Mouse (Mus musculus) mature B cell (primary cell): ENCODE results near the gene Spink8.

Source experiments
- in situ Hi-C: fragments of 300-500 bp; cut with MboI; formaldehyde crosslinking; loops from 2 replicates; pipeline ENCODE4 v1.14.3; 2019

Spink8 gene

DNA sequence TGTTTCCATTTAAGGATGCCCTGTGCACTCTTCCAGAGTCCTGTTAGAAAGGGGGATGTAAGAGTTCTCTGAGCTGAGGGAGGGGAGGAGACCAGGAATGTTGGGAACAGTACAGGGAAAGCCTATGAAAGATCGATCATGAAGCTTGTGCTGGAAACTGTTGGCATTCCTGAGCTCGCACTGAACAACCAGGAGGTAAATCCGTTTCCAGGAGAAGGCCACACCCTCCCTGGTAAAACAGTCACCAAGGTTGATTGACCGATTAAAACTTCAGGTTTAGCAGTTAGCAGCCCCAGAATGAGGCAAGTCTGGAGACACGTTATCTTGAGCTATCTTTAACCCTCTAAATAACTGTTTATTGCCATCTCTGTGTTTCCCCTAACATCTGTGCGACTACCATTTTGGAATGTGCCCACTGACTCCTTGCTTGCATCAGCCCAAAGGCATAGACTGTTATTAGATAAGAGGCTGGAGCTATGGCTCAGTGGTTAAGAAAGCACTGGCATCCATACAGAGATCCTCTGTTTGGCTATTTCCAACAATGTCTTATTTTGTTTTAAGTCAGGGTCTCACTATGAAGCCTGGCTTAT, 59.0 kb downstream of the Spink8 start:
- in situ Hi-C loops: no loop called here

- in situ Hi-C loops: loop anchor here (25.0 kb wide), 1 partner anchor 212 kb away; no protein-coding TSS in a partner anchor
Measured at GRCm38 (mm10) chr9:109874797-109875691, 63.0 kb downstream of the Spink8 start, which contains the start of gene Cdc25a. Gene Cdc25a, plus strand, starts transcription at chr9:109875579.

DNA sequence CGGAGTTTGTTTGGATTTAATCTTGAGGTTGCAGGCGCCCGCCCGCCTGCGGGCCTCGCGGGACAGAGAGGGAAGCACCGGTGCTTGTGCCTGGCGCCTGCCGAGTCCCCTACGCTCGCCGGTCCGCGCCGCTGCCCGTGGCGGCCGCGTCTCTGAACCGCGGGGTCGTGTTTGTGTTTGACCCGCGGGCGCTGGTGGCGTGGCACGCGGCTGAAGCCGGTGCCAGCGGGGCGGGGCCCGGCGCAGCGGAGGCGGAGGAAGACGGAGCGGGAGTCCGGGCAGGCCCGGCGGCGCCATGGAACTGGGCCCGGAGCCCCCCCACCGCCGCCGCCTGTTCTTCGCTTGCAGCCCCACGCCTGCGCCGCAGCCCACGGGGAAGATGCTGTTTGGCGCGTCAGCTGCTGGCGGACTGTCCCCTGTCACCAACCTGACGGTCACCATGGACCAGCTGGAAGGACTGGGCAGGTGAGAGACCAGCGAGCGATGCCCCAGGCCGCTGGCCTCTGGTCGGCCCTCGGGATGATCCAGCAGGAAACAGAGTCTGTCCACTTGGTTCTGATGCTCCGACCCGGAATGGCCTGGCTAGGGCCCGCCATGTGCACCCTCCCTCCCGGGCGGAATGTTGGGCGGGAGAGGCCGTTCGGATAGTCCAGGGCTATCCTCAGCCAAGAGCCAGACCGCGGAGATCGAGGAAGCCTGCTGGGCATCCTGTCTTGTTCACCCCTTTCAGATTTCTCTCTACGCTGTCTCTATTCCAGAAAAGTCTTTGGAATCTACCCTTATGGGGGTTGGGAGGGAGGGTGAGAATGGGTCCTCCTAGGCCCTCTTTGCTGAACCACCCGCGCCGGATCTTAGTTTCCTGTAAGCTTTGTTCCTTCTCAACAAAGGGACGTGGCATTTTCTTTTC, 63.9 kb downstream of the Spink8 start:
- in situ Hi-C loops: loop anchor here (25.0 kb wide), 1 partner anchor 211 kb away; no protein-coding TSS in a partner anchor
